Mouse (Mus musculus): ENCODE results near the gene Mex3b. TPM values are rescaled to one million over a fixed set of nuclear protein-coding genes. Genes with fewer than 3 reads are reported as not detected.

Mex3b gene
- polyA plus RNA-seq, 1 experiment from 2014 or later: 43.3 TPM

DNA sequence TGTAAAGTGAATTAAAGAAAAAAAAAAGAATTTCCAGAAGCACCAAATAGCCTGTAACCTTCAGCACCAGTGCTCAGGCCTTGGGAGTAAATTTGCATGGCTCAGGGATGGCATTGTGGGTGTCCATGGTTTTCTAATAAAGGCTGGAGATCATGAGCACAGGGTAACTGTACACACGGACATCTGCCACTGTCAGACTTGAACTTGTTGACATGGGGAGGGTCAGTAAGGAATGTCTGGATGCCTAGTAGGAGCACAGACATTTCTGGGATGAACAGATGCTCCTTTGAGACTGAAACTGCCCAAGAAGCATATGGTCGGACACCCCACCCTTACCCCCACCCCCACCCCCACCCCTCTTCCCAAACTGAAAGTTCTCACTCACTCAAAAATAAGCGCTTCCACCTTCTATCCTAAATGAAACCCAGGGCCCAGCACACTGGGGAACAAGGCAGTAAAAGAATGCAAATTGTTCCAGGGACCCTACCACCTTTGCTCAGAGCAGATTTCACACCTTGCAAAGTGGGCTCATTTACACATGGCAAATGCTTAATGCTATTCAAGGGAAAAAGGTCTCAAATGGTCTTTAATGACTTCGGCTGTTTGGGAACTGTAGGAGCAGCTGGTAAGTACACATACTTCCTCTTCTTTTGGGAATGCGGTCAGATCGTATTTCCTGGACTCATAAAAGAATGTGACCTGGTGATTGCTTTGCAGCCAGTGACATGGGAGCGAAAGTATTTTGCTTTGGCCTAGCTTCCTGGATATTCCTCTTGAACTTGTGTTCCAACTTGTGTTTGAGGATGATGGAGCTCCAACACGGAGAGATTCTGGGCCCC, 32.5 kb downstream of the Mex3b start:
- no peaks in the 10 kb centered on the region for H3K36me3 ChIP-seq
- no peaks in the 10 kb centered on the region for H3K4me1 ChIP-seq
- no peaks in the 10 kb centered on the region for H3K27me3 ChIP-seq
- H3K4me2 ChIP-seq (replicated peaks): no peak overlapping the region
- no peak overlapping the region for H3K27ac ChIP-seq (replicated peaks)
- 78% methylated on average over 8 of the region's 8 CpGs for WGBS
- H3K9me3 ChIP-seq: no peaks in the 10 kb centered on the region
- H3K4me3 ChIP-seq: no peak overlapping the region
- ATAC-seq (ENCODE audit: low FRiP score, low read depth): no peak
- H3K9ac ChIP-seq (replicated peaks): no peak overlapping the region

DNA sequence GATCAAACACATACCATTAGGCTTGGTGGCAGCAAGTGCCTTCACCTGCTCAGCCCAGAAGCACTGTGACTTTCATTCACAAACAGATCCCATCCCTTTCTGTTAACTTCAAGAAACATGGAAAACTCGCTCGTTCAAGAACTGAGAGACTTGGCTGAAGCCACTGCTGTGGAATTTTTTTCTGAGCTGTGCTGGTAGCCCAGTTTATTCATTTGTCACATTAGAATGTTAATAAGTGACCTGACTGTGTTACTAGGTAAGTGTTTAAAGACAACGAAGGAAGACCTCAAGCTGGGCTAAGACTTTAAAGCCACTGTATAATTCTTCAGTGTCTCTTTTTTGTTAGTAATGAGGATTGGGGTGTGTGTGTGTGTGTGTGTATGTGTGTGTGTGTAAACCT, 35.9 kb downstream of the Mex3b start:
- Histone ChIP-seq H3K9me3 (peaks cover 4% of the 10 kb centered on the region; the same call in 1 of the 2 replicates), H3K27me3 (no peaks in the 10 kb centered on the region), H3K4me3 (no peak overlapping the region), H3K27ac (replicated peaks) (no peak overlapping the region), H3K4me2 (replicated peaks) (no peak overlapping the region), H3K36me3 (no peaks in the 10 kb centered on the region), H3K4me1 (no peaks in the 10 kb centered on the region), H3K9ac (replicated peaks) (no peak overlapping the region)
- WGBS: 86% methylated on average over 3 of the region's 3 CpGs
- no peak for ATAC-seq (ENCODE audit: low FRiP score, low read depth)

DNA sequence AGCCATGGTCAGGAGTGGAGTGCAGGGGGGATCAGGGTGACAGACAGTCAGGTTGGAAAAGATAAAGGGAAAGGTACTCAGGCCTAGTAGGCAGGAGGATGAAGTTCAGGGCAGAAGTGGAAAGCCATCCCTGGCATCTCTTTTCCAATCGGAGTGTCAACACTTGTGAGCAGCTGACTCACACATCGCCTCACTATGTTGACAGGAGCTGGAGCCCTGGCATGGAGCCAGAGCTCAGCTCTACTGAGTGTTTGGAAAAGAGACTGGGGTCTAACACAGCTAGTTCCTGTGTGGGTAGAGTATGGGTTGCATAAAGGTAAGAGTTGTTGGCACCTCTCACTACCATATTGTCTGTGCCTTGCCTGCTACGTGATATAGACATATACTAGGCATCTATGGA, 38.4 kb downstream of the Mex3b start:
- H3K9me3 ChIP-seq: peaks cover 4% of the 10 kb centered on the region; the same call in 1 of the 2 replicates
- H3K4me1 ChIP-seq: 0 out of 2 replicates have a peak, but pooled peaks cover 2% of the 10 kb centered on the region
- H3K4me3 ChIP-seq: no peak overlapping the region
- WGBS: 87% methylated on average over 3 of the region's 3 CpGs
- no peak for ATAC-seq (ENCODE audit: low FRiP score, low read depth)
- H3K36me3 ChIP-seq: no peaks in the 10 kb centered on the region
- no peak overlapping the region for H3K9ac ChIP-seq (replicated peaks)
- no peak overlapping the region for H3K27ac ChIP-seq (replicated peaks)
- no peak overlapping the region for H3K4me2 ChIP-seq (replicated peaks)
- no peaks in the 10 kb centered on the region for H3K27me3 ChIP-seq

DNA sequence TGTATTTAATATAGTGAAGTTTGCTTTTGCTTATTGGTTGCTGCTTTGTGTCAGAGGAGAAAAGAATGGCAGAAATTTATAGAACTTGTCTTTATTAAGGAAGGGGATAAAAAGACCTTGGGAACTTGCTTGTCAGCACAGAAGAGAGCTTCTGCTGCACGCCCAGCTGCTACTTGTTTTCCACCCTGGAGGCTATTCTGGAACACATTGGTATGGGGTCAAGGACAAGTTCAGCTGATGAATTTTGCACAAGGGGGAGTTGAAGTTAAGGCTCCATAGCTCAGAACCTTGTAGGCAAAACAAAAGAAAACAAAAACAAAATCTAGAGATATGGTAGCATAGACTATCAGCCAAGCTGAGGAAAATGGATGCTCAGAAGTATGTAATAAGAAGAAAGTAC, 39.9 kb downstream of the Mex3b start:
- H3K9me3 ChIP-seq: peaks cover 4% of the 10 kb centered on the region; the same call in 1 of the 2 replicates
- H3K4me3 ChIP-seq: no peak overlapping the region
- H3K36me3 ChIP-seq: no peaks in the 10 kb centered on the region
- no peak overlapping the region for H3K9ac ChIP-seq (replicated peaks)
- H3K4me2 ChIP-seq (replicated peaks): no peak overlapping the region
- WGBS: 83% methylated on average over 1 of the region's 1 CpGs
- no peak for ATAC-seq (ENCODE audit: low FRiP score, low read depth)
- no peaks in the 10 kb centered on the region for H3K27me3 ChIP-seq
- H3K27ac ChIP-seq (replicated peaks): no peak overlapping the region
- peaks cover 10% of the 10 kb centered on the region; the same call in 1 of the 2 replicates for H3K4me1 ChIP-seq

- ATAC-seq (ENCODE audit: low FRiP score, low read depth): peak; percentile 88; the same call in 1 of the 2 replicates
- Histone ChIP-seq H3K27me3 (no peaks in the 10 kb centered on the region), H3K9me3 (peaks cover 4% of the 10 kb centered on the region; the same call in 1 of the 2 replicates), H3K9ac (replicated peaks) (no peak overlapping the region), H3K4me1 (peaks cover 10% of the 10 kb centered on the region; the same call in 1 of the 2 replicates), H3K36me3 (no peaks in the 10 kb centered on the region), H3K27ac (replicated peaks) (no peak overlapping the region), H3K4me2 (replicated peaks) (no peak overlapping the region), H3K4me3 (no peak overlapping the region)
- 55% methylated on average over 10 of the region's 10 CpGs for WGBS
These were observed 43.6 kb downstream of the Mex3b start for GRCm38 (mm10) chr7:82910536-82911384.

- H3K27me3 ChIP-seq: no peaks in the 10 kb centered on the region
These were observed 44.4 kb downstream of the Mex3b start for GRCm38 (mm10) chr7:82911501-82911900.

GRCm38 (mm10) chr7:82914297-82914696, 47.2 kb downstream of the Mex3b start:
- no peak for ATAC-seq (ENCODE audit: low FRiP score, low read depth)
- WGBS: 78% methylated on average over 4 of the region's 4 CpGs
- Histone ChIP-seq H3K4me3 (no peak overlapping the region), H3K4me2 (replicated peaks) (no peak overlapping the region), H3K4me1 (peaks cover 10% of the 10 kb centered on the region; the same call in 1 of the 2 replicates), H3K27ac (replicated peaks) (no peak overlapping the region), H3K36me3 (no peaks in the 10 kb centered on the region), H3K9me3 (no peaks in the 10 kb centered on the region), H3K9ac (replicated peaks) (no peak overlapping the region), H3K27me3 (no peaks in the 10 kb centered on the region)

More at GRCm38 (mm10) chr7:82911501-82911900, 44.4 kb downstream of the Mex3b start:
- Histone ChIP-seq H3K4me1 (peaks cover 10% of the 10 kb centered on the region; the same call in 1 of the 2 replicates), H3K36me3 (no peaks in the 10 kb centered on the region), H3K4me2 (replicated peaks) (no peak overlapping the region), H3K4me3 (no peak overlapping the region), H3K9ac (replicated peaks) (no peak overlapping the region), H3K9me3 (no peaks in the 10 kb centered on the region), H3K27ac (replicated peaks) (no peak overlapping the region)
- 94% methylated on average over 10 of the region's 10 CpGs for whole genome bisulfite sequencing
- no peak for ATAC-seq (ENCODE audit: low FRiP score, low read depth)

Other genes starting within 250 kb of the Mex3b start
- gene Saxo2, start 218.8 kb upstream of the Mex3b start, polyA plus RNA-seq (2016; fragmentation: Nextera tagmentation; extraction: Ambion mirVana): 8.5 and 9.2 TPM in 2 replicates
- gene Efl1, start 218.7 kb upstream of the Mex3b start, polyA plus RNA-seq (2016; fragmentation: Nextera tagmentation; extraction: Ambion mirVana): 19.1 and 21.0 TPM in 2 replicates